Mouse (Mus musculus): ENCODE measurements around the gene Ccdc18.
"Not testable (repeated sequence)": the region's sequence is repeated elsewhere in the genome, so short reads cannot be mapped to it uniquely, and the experiment has no call there.

Ccdc18 gene

DNA sequence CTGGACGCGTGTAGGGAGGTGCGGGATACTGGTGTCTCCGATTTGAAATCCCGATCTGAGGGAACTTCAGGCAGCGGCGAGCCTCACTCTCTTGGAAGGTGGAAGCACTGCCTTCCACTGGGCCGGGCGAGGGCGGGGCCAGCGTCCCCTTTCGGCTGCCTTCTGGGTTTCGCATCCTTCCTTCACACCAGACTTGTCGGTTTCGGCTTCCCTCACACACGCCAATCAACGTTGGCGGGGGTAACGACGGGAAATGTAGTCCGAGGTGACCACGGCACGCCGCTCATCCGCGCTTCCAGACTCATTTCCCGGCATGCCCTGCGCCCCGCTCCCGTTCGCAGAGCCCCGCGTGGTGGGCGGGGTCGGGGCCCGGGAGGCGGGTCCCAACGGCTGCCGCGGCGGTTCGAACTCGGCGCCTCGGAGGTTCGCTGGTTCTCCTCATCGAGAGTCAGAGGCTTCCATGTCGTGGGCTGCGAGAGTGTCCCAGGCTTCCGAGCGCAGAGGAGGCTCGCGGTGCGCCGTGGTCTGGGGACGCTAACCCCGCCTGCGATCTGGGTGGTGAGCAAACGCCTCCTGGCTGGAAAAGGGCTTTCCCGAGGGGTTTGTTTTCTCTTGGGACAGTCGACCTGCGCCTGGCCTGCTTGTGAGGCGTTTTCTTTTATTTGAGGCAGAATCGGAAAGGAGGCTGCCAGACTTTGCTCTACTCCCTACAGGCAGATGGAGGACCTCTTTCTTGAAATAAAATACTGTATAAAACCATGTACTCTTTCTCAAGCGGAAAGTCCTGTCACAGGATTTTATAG, at the start of gene Ccdc18, which contains the start of gene Tmed5:
Ccdc18 (plus strand) TSS at position 435 of the 803 bp plus-strand sequence.
Tmed5 (minus strand) TSS at position 180 of the 803 bp plus-strand sequence.
- peak; percentile 100 for ATAC-seq (ENCODE audit: insufficient number of reproducible peaks, low FRiP score, low TSS enrichment)

DNA sequence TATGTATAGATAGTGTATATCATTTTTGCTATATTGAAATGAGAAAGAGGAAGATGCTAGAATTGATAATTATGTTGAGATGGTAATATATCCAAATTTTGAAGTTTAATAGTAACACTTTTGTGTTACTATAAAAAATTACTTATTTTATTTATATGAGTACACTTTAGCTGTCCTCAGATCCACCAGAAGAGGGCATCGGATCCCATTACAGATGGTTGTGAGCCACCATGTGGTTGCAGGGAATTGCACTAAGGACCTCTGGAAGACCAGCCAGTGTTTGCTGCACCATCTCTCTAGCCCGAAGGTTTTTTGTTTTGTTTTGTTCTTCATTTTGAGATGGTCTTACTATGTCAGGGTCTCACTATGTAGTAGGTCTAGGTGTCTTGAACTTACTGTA, 47.2 kb upstream of the Ccdc18 start:
- ATAC-seq (ENCODE audit: insufficient number of reproducible peaks, low FRiP score, low TSS enrichment): no peak

DNA sequence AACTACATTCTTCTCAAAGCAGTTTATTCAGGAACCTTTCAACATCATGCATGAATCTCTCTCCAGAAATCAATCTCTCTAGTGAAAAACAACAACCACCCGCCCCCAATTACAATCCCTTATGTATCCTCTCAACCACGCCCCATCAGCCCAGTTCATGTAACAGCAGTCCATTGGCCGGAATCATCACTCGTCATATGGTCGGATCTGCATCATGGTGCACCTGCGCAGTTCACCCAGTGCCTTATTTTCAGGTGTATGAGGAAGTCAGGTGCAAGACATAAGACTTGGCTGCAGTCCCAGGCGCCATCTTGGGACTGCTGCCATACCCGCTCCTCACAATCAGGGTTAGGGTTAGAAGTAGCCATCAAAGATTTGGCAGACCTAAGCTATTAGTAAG, 39.9 kb upstream of the Ccdc18 start:
- not testable (repeated sequence) for ATAC-seq (ENCODE audit: insufficient number of reproducible peaks, low FRiP score, low TSS enrichment)

GRCm38 (mm10) chr5:108097676-108098075, 35.0 kb upstream of the Ccdc18 start:
- no peak for ATAC-seq (ENCODE audit: insufficient number of reproducible peaks, low FRiP score, low TSS enrichment)

- no peak for ATAC-seq (ENCODE audit: insufficient number of reproducible peaks, low FRiP score, low TSS enrichment)
Measured at GRCm38 (mm10) chr5:108100196-108100595, 32.5 kb upstream of the Ccdc18 start.

DNA sequence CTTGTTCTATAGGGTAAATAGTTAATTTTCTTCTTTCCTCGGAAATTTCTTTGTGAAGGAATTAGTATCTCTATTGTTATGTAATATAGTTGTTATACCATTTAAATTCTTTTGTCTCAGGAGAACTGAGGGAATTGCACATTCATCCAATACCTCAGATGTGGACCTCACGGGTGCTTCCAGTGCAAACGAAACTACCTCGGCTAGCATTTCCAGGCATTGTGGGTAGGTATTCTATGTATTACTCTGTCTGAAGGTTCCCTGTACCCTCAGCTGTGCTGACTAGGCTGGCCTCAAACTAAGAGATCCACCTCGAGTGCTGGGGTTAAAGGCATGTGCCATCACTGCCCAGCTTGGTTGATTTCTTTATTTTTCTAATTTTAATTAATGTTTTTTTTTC, 28.4 kb upstream of the Ccdc18 start:
- ATAC-seq (ENCODE audit: insufficient number of reproducible peaks, low FRiP score, low TSS enrichment): no peak

GRCm38 (mm10) chr5:108109346-108109745, 23.3 kb upstream of the Ccdc18 start:
- ATAC-seq (ENCODE audit: insufficient number of reproducible peaks, low FRiP score, low TSS enrichment): no peak

DNA sequence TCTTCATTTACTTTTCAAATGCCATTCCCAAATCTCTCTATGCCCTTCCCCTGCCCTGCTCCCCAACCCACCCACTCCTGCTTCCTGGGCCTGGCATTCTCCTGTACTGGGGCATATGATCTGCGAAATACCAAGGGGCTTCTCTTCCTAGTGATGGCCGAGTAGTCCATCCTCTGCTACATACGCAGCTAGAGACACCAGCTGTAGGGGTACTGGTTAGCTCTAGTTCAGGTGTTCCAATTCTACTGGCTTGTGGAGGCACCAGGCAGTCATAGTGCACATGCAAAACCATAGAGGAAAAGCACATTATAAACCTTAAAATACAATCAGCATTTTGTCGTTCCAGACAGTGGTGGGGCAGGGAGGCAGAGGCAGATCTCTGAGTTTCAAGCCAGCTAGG, 15.0 kb upstream of the Ccdc18 start:
- no peak for ATAC-seq (ENCODE audit: insufficient number of reproducible peaks, low FRiP score, low TSS enrichment)

DNA sequence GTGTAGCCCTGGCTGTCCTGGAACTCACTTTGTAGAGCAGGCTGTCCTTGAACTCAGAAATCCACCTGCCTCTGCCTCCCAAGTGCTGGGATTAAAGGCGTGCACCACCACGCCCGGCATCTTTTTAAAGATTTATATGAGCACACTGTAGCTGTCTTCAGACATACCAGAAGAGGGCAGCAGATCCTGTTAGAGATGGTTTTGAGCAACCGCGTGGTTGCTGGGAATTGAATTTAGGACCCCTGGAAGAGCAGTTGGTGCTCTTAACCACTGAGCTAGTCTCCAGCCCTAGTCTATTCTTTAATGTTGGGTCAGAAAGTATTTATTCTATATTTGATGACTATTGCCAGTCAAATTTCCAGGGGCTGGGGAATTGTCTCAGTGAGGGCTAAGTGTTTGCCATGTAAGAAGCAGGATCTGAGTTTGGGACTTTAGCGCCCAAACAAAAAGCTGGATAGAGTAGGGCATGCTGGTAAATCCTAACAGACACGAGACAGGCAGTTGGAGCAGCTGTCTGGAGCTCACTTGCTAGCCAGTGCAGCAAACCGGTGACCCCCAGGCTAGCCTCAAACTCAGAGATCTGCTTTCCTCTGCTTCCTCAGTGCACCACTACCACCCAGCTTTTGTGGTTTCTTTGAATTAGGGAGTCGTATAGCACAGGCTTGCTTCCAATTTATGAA, 12.3 kb upstream of the Ccdc18 start:
- no peak for ATAC-seq (ENCODE audit: insufficient number of reproducible peaks, low FRiP score, low TSS enrichment)

DNA sequence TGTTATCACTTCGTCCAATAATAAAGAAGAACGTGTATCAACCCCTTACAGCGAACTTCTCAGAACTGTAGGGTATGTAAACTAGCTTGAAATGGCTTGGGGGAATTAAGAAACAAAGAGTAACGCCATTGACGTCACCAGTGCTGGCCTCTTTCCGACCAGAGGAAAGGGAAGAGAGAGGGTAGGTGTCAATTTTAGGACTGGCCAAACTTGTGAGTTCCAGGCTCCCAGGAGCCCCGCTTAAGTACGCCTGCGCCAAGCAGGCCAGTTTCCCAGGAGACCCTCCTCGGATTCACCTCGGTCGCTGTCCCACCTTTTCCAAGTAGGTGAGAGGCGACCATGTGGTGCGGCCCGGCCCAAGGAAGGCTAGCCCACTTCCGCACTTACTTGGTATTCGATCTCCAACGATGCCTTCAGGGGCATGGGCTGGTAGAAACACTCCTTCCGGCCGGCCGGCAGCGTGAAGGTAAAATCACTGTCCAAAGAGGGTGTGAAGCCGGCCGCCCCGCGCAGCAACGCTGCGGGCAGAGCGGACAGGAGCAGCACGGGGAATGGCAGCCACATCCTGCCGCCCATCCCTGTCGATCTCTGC, 730 bp upstream of the Ccdc18 start:
- peak; percentile 11; the same call in 1 of the 2 replicates for ATAC-seq (ENCODE audit: insufficient number of reproducible peaks, low FRiP score, low TSS enrichment)

GRCm38 (mm10) chr5:108152592-108152991, 19.9 kb downstream of the Ccdc18 start:
- ATAC-seq (ENCODE audit: insufficient number of reproducible peaks, low FRiP score, low TSS enrichment): no peak

GRCm38 (mm10) chr5:108160796-108161195, 28.1 kb downstream of the Ccdc18 start:
- ATAC-seq (ENCODE audit: insufficient number of reproducible peaks, low FRiP score, low TSS enrichment): no peak

GRCm38 (mm10) chr5:108163695-108164094, 31.0 kb downstream of the Ccdc18 start:
- ATAC-seq (ENCODE audit: insufficient number of reproducible peaks, low FRiP score, low TSS enrichment): no peak

DNA sequence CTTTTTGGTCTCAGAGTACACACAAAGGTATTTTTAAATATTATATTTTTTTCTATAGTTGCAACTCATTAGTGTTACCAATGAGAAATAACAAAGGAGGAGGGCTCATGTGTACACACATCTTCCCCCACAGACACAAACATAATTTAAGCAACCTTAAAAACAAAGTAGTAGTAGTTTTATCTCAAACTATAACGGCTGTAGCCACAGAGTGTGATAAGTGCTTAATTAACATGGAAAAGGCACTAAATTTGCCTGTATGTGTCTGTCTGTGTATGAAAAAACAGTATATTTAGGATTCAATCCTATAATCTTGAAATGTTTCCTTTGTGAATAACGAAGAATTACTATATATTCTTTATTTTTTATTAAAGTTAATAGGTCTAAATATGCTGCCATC, 51.4 kb downstream of the Ccdc18 start:
- no peak for ATAC-seq (ENCODE audit: insufficient number of reproducible peaks, low FRiP score, low TSS enrichment)

DNA sequence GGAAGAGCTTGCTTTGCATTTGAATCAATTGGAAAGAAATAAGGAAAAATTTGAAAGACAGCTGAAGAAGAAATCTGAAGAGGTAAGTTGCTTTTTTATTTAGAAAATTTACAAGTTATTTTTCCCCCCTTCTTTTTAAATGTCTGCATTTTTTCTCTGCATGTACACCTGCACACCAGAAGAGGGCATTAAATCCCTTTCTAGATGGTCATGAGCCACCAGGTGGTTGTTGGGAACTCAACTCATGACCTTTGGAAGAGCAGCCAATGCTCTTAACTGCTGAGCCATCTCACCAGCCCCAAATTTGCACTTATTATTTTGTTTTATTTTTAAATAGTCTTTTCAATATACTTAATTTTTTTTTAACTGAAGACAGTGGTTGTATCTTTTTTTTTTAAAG, 56.3 kb downstream of the Ccdc18 start:
- ATAC-seq (ENCODE audit: insufficient number of reproducible peaks, low FRiP score, low TSS enrichment): no peak

- ATAC-seq (ENCODE audit: insufficient number of reproducible peaks, low FRiP score, low TSS enrichment): no peak
Measured at GRCm38 (mm10) chr5:108206008-108206407, 73.3 kb downstream of the Ccdc18 start.

DNA sequence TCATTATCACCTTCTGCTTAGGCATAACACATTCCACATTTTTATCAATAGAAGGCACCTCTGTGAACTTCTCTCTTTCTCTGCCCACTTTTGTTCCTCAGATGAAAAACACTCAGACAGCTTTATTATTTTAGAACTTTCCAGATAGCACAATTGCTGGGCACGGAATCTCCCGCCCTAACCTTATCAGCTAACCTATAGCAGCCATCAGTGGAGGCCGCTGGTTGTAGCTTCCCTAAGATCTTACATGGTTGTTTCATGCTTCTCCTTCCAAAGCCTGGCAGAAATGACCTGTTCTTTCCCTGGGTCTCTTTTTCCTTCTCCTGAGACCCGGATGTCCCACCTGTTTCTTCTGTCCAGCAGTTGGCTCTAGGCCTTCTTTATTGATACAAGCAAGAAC, 78.8 kb downstream of the Ccdc18 start:
- ATAC-seq (ENCODE audit: insufficient number of reproducible peaks, low FRiP score, low TSS enrichment): no peak

GRCm38 (mm10) chr5:108214928-108215327, 82.3 kb downstream of the Ccdc18 start:
- ATAC-seq (ENCODE audit: insufficient number of reproducible peaks, low FRiP score, low TSS enrichment): no peak

DNA sequence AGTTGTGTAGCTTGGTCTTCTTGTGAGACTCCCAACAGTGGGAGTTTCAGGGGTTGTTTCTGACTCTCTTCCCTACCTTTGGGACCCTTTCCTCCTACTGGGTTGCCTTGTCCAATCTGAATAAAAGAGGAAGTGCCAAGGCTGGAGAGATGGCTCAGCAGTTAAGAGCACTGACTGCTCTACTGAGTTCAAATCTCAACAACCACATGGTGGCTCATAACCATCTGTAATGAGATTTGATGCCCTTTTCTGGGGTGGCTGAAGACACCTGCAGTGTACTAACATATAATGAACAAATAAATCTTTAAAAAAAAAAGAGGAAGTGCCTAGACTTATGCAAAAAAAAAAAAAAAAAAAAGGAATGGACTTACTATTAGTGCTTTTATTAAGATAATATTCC, 91.4 kb downstream of the Ccdc18 start:
- ATAC-seq (ENCODE audit: insufficient number of reproducible peaks, low FRiP score, low TSS enrichment): no peak

- ATAC-seq (ENCODE audit: insufficient number of reproducible peaks, low FRiP score, low TSS enrichment): no peak
Measured at GRCm38 (mm10) chr5:108226159-108226558, 93.5 kb downstream of the Ccdc18 start.

GRCm38 (mm10) chr5:108246314-108246765, 113.7 kb downstream of the Ccdc18 start:
- no peak for ATAC-seq (ENCODE audit: insufficient number of reproducible peaks, low FRiP score, low TSS enrichment)

All from cerebellum, adult (tissue).